Mouse (Mus musculus) embryonic facial prominence, embryonic 12.5 days (tissue): ENCODE results near the gene Slc35e3. TPM values are rescaled to one million over a fixed set of nuclear protein-coding genes. Genes with fewer than 3 reads are reported as not detected.

Source experiments
- ATAC-seq: fragments of 200-750 bp; cut with Nextera tagmentation; 2 replicates; pipeline ENCODE4 v1.8.0; 2017; ENCODE audit not compliant: insufficient number of reproducible peaks, insufficient read depth, low FRiP score, low TSS enrichment
- H3K27ac ChIP-seq: fragments of 300-500 bp; sonication (generic); 2 replicates; pipeline ENCODE4 v1.5.1; 2016; ENCODE audit warnings: mild to moderate bottlenecking
- H3K27me3 ChIP-seq: fragments of 300-500 bp; sonication (generic); 2 replicates; pipeline ENCODE4 v1.6.1; 2016; ENCODE audit warnings: mild to moderate bottlenecking, moderate library complexity
- H3K36me3 ChIP-seq: fragments of 300-500 bp; sonication (generic); 2 replicates; pipeline ENCODE4 v1.6.1; 2016; ENCODE audit warnings: mild to moderate bottlenecking
- H3K4me1 ChIP-seq: fragments of 300-500 bp; sonication (generic); 2 replicates; pipeline ENCODE4 v1.6.1; 2016
- H3K4me2 ChIP-seq: fragments of 300-500 bp; sonication (generic); replicated peaks from 2 replicates; pipeline ENCODE4 v1.6.1; 2016; ENCODE audit warnings: mild to moderate bottlenecking, moderate library complexity
- H3K4me3 ChIP-seq: fragments of 300-500 bp; sonication (generic); 2 replicates; pipeline ENCODE4 v1.5.1; 2016; ENCODE audit warnings: mild to moderate bottlenecking
- H3K9ac ChIP-seq: fragments of 300-500 bp; sonication (generic); 2 replicates; pipeline ENCODE4 v1.6.1; 2016; ENCODE audit warnings: mild to moderate bottlenecking, moderate library complexity
- H3K9me3 ChIP-seq: fragments of 300-500 bp; sonication (generic); 2 replicates; pipeline ENCODE4 v1.6.1; 2016; ENCODE audit warnings: mild to moderate bottlenecking, moderate library complexity
- WGBS: fragments of 180-500 bp; shearing (Covaris S2); methylation state at CpG from one replicate; pipeline ENCODE4 v1.1.7; 2016; 5-methylcytosine and 5-hydroxymethylcytosine counted together
- polyA plus RNA-seq: library from polyadenylated mRNA; unstranded; fragments of >200 nt; fragmentation: Nextera tagmentation; extraction: Ambion mirVana; gene quantifications from 2 replicates; pipeline ENCODE4 v1.2.1, GENCODE M21; 2016

The Slc35e3 gene
- polyA plus RNA-seq, result 39.5 TPM in 2 replicates

DNA sequence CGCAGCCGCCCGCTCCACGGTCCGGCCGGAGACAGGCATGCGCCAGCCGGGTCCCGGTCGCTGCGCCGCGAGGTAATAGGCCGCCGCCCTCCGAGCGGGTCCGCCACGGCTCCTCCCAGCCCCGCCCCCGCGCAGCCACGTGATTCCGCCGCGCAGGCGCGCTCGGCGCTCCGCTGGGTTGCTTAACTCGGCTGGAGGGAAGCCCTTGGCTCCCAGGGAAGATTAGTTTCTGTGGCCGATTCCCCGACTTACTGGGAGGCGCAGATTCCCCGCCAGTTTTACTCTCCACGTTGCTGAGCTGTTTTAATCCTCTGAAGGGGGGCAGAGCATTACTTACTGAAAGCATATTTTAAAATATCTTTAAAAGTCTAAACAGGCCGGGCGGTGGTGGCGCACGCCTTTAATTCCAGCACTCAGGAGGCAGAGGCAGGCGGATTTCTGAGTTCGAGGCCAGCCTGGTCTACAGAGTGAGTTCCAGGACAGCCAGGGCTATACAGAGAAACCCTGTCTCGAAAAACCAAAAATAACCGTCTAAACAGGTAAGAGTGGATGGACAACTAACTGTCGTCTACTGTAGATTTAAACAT is at the start of gene Slc35e3:
Gene Slc35e3 (minus strand): TSS at position 69 of the 587 bp plus-strand sequence.
- peak; percentile 93 for ATAC-seq
- Histone ChIP-seq H3K9me3 (no peaks in the 10 kb centered on the region), H3K4me3 (peak within 1 kb of the TSS; percentile 54), H3K4me1 (peaks cover 20% of the 10 kb centered on the region), H3K36me3 (peaks cover 25% of the 10 kb centered on the region), H3K27ac (peak within 1 kb of the TSS; percentile 73; the same call in 1 of the 2 replicates), H3K27me3 (no peaks in the 10 kb centered on the region), H3K4me2 (peak within 1 kb of the TSS; percentile 82), H3K9ac (peak within 1 kb of the TSS; percentile 65)
- WGBS, result 13% methylated on average over 46 of the region's 46 CpGs

DNA sequence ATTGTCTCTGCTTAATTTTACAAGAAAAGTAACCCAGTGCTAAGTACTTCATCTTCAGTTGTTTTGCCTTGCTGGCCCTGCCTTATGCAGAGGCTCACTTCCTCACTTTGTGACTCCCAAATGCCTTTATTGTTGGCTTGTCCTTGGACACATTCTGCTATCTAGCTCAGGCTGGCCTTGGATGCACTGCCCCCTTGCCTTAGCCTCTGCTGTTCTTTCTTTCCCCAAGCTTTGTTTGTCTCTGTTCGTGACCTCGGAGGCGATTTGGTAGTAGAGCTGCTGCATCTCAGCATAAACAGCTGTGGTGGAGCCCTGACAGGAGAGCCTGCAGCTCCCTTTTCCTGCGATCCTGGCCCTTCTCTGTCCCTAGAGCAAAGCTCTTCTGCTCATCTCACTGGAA is 49.0 kb upstream of the Slc35e3 start:
- Histone ChIP-seq H3K9me3 (no peaks in the 10 kb centered on the region), H3K36me3 (no peaks in the 10 kb centered on the region), H3K4me3 (no peak overlapping the region), H3K4me2 (no peak overlapping the region), H3K27me3 (no peaks in the 10 kb centered on the region), H3K9ac (no peak overlapping the region), H3K4me1 (peaks cover 10% of the 10 kb centered on the region), H3K27ac (no peak overlapping the region)
- no peak for ATAC-seq
- WGBS, result 70% methylated on average over 4 of the region's 4 CpGs

DNA sequence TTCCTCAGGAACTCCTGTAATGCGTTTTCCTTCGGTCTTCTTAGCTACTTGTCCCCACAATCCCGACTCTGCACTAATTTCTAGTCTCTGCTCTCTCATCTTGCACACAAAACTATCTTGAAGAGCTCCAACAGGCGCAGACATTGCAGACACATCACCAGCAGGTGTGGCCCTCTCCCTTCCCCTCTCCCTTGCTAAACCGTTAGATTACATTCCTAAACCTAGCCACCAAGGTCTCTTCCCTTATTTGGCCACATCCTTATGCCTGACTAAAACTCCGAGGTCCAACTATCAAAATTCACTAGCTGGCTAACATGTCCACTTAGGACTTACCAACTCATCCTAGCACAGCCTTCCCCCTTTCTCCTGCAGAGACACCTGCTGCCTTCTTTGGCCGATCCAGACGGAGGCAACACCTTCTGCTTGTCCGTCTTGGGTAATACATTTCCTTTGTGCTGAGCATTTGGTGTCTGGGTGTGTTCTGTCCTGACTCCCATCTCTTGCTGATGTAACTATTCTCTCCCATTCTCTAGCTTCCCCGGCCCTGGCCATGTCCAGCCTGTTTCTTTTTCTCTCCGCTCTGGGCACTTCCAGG is 47.4 kb upstream of the Slc35e3 start:
- Histone ChIP-seq H3K9me3 (no peaks in the 10 kb centered on the region), H3K36me3 (no peaks in the 10 kb centered on the region), H3K27ac (no peak overlapping the region), H3K27me3 (no peaks in the 10 kb centered on the region), H3K4me2 (peak overlapping the region; percentile 65), H3K4me3 (0 out of 2 replicates have a peak overlapping the region, but pooled peaks have one; percentile 73), H3K4me1 (peaks cover 10% of the 10 kb centered on the region), H3K9ac (no peak overlapping the region)
- ATAC-seq, result no peak
- 75% methylated on average over 11 of the region's 11 CpGs for WGBS

DNA sequence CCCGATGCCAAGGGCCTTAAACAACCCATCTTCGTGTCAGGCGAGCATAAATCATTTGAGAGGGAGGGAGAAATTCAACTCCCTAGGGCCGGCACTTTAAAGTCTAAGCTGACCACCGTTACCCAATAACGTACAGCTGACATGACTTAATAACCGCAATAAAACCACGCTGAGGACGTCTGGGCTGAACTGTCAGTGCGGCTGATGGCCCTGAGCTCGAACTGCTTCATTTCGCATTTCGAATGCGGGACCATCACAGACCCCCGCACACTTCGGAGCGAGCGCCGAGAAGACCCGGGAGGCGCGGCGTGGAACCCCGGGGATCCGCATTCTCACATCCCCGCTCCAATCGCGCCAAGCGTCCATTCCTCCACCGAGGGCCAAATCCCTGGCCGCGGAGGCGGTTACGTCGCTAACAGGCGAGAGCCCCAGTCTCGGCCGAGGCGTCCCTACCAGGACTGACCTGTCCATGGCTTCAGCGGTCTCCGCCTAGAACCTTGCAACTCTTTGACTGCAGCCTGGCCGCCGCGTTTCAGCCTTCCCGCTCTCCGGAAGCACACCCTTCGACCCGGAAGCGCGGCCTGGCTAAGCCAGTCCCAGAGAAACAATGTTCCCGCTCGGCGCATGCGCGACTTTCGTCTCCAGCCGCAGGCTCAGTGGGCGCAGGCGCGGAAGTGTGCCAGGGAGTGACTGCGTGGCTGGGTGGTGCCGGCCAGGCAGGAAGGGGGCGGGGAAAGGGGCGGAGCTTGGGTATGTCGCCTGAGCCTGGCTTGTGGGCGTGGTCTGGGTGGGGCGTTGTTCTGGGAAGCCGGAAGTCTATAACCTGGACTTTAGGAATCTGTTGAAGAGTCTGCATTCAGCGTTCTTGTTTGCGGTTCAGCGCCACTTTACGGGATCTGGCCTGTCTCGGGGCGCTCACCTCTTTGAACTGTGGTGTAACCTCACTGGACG is 46.3 kb upstream of the Slc35e3 start, which contains the start of gene Nup107:
Gene Nup107 (minus strand): TSS at position 565 of the 951 bp plus-strand sequence.
- Histone ChIP-seq H3K27ac (peak within 1 kb of the TSS; percentile 65; the same call in 1 of the 2 replicates), H3K4me1 (peaks cover 10% of the 10 kb centered on the region), H3K9ac (peak within 1 kb of the TSS; percentile 67), H3K4me2 (peak within 1 kb of the TSS; percentile 65), H3K4me3 (peak within 1 kb of the TSS; percentile 73), H3K9me3 (no peaks in the 10 kb centered on the region), H3K36me3 (peaks cover 6% of the 10 kb centered on the region), H3K27me3 (no peaks in the 10 kb centered on the region)
- ATAC-seq, result peak; percentile 99
- under 1% methylated on average over 75 of the region's 75 CpGs for WGBS

DNA sequence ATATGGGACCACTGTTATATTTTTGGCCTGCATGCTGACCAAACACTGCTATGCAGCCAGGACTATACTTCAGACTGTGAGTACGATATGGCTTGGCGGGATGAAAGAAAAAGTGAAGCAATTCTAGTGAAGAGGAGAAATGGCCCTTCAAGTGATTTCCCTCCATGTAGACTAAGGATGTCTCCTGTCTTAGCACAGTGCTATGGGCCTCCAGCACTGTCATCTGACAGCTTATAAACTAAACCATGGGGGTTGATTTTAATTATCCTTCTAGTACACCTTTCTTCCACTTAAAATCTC is 45.0 kb upstream of the Slc35e3 start:
- 88% methylated on average over 2 of the region's 2 CpGs for WGBS
- Histone ChIP-seq H3K27me3 (no peaks in the 10 kb centered on the region), H3K9me3 (no peaks in the 10 kb centered on the region), H3K27ac (no peak overlapping the region), H3K36me3 (peaks cover 19% of the 10 kb centered on the region), H3K4me1 (peaks cover 10% of the 10 kb centered on the region), H3K4me3 (peak overlapping the region; percentile 73; the same call in 1 of the 2 replicates), H3K4me2 (peak overlapping the region; percentile 65), H3K9ac (no peak overlapping the region)
- ATAC-seq, result no peak

GRCm38 (mm10) chr10:117790421-117791170 is 44.4 kb upstream of the Slc35e3 start:
- Histone ChIP-seq H3K9ac (no peak overlapping the region), H3K27ac (no peak overlapping the region), H3K27me3 (no peaks in the 10 kb centered on the region), H3K4me1 (peaks cover 10% of the 10 kb centered on the region), H3K4me2 (peak overlapping the region; percentile 65), H3K36me3 (peaks cover 24% of the 10 kb centered on the region), H3K9me3 (no peaks in the 10 kb centered on the region), H3K4me3 (no peak overlapping the region)
- ATAC-seq, result no peak
- WGBS, result 94% methylated on average over 17 of the region's 17 CpGs

DNA sequence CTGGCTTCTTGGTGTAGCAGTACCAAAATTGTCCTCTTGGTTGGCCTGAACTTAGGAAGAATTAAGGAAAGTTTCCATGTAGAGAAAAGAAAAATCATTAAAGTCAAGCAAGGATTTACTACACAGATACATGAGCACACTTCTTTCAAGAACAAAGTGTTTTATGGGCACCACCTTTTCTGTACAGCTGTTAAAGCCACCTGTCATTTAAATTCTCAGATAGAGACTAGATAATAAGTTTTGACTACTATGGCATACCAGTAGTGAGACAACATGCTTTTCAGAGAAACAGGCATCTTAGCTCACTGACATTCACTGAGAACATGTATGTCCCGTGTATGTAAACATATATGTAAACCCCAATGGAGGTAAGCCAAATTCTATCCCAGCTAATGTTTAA is 43.8 kb upstream of the Slc35e3 start:
- Histone ChIP-seq H3K4me2 (no peak overlapping the region), H3K4me1 (peaks cover 10% of the 10 kb centered on the region), H3K36me3 (peaks cover 29% of the 10 kb centered on the region), H3K27ac (no peak overlapping the region), H3K9ac (no peak overlapping the region), H3K27me3 (no peaks in the 10 kb centered on the region), H3K4me3 (no peak overlapping the region), H3K9me3 (no peaks in the 10 kb centered on the region)
- ATAC-seq, result no peak
- 95% methylated on average over 1 of the region's 1 CpGs for WGBS

- peaks cover 76% of the 10 kb centered on the region for H3K36me3 ChIP-seq
- no peaks in the 10 kb centered on the region for H3K4me1 ChIP-seq
- H3K9me3 ChIP-seq, result no peaks in the 10 kb centered on the region
- H3K4me3 ChIP-seq, result no peak overlapping the region
- no peak overlapping the region for H3K4me2 ChIP-seq
- WGBS, result 94% methylated on average over 7 of the region's 7 CpGs
- H3K27ac ChIP-seq, result no peak overlapping the region
- H3K9ac ChIP-seq, result no peak overlapping the region
- H3K27me3 ChIP-seq, result no peaks in the 10 kb centered on the region
- no peak for ATAC-seq
Observed at GRCm38 (mm10) chr10:117784646-117785045, 38.5 kb upstream of the Slc35e3 start.

- H3K9ac ChIP-seq, result no peak overlapping the region
- no peaks in the 10 kb centered on the region for H3K4me1 ChIP-seq
- WGBS, result 92% methylated on average over 13 of the region's 13 CpGs
- no peak for ATAC-seq
- no peaks in the 10 kb centered on the region for H3K27me3 ChIP-seq
- no peak overlapping the region for H3K4me2 ChIP-seq
- H3K4me3 ChIP-seq, result no peak overlapping the region
- H3K36me3 ChIP-seq, result peaks cover 79% of the 10 kb centered on the region
- no peaks in the 10 kb centered on the region for H3K9me3 ChIP-seq
- H3K27ac ChIP-seq, result no peak overlapping the region
Observed at GRCm38 (mm10) chr10:117783786-117784420, 37.7 kb upstream of the Slc35e3 start.

DNA sequence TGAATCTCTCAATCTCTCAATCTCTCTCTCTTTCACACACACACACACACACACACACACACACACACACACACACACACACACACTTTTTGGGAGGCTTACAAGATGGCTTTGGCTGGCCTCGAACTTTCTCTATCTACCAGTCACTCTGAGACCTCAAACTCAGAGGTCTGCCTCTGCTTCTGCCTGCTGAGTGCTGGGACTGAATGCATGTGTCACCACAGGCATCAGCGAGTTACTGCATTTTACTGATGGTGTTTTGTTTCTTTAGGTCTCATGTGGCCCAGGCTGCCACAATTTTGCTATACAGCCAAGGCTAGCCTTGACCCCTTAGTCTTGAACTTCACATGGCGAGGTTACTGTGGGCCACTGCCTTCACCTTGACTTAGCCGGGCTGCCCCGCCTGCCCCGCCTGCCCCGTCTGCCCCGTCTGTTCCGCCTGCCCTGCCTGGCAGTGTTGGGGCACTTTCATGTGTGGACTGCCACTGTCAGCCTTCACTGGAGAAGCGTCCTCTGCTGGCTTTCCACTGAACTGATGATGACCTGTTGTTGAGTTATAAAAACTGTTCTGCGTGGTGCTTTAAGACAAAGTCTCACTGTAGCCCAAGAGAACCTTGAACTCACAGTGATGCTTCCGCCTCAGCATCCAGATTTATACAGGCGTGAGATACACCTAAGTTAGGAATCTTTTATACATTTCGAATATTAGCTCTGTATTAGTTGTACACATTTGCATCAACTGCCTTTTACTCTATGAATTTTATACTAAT is 36.5 kb upstream of the Slc35e3 start:
- Histone ChIP-seq H3K4me3 (no peak overlapping the region), H3K27me3 (no peaks in the 10 kb centered on the region), H3K36me3 (peaks cover 87% of the 10 kb centered on the region), H3K4me2 (no peak overlapping the region), H3K9me3 (no peaks in the 10 kb centered on the region), H3K9ac (no peak overlapping the region), H3K4me1 (no peaks in the 10 kb centered on the region), H3K27ac (no peak overlapping the region)
- WGBS, result 92% methylated on average over 14 of the region's 14 CpGs
- no peak for ATAC-seq
